Mouse (Mus musculus) liver, adult 2 months (tissue): ENCODE results near the gene Zfp568. TPM values are rescaled to one million over a fixed set of nuclear protein-coding genes. Genes with fewer than 3 reads are reported as not detected.
"Not testable (repeated sequence)": the region's sequence is repeated elsewhere in the genome, so short reads cannot be mapped to it uniquely, and the experiment has no call there.

Source experiments
- DNase-seq: peaks from one replicate; pipeline ENCODE4 v3.0.0-alpha.2; 2011; ENCODE audit warnings: low read depth, low spot score; ENCODE audit errors: extremely low read depth
- H3K27ac ChIP-seq: fragments of 200-500 bp; replicated peaks from 2 replicates; pipeline ENCODE4 v1.5.1; 2012; ENCODE audit warnings: low read depth, mild to moderate bottlenecking, control low read depth, inconsistent platforms, low read length; ENCODE audit not compliant: insufficient read depth
- H3K27me3 ChIP-seq: fragments of 200-500 bp; 2 replicates; pipeline ENCODE4 v1.6.1; 2012; ENCODE audit warnings: mild to moderate bottlenecking, moderate library complexity, low read length, inconsistent platforms; ENCODE audit not compliant: control insufficient read depth, insufficient read depth
- H3K36me3 ChIP-seq: fragments of 200-500 bp; 2 replicates; pipeline ENCODE4 v1.6.1; 2012; ENCODE audit warnings: low read length, inconsistent platforms; ENCODE audit not compliant: control insufficient read depth, insufficient read depth
- H3K4me1 ChIP-seq: fragments of 200-500 bp; 2 replicates; pipeline ENCODE4 v1.6.1; 2011; ENCODE audit warnings: low read length; ENCODE audit not compliant: control insufficient read depth, insufficient read depth
- H3K4me3 ChIP-seq: fragments of 200-500 bp; 2 replicates; pipeline ENCODE4 v1.5.1; 2011; ENCODE audit warnings: low read depth, mild to moderate bottlenecking, control low read depth, low read length, moderate library complexity; ENCODE audit not compliant: insufficient read depth
- H3K79me2 ChIP-seq: fragments of 200-500 bp; 2 replicates; pipeline ENCODE4 v1.6.1; 2012; ENCODE audit warnings: inconsistent platforms, mild to moderate bottlenecking, low read length, moderate library complexity; ENCODE audit not compliant: control insufficient read depth, insufficient read depth
- H3K9ac ChIP-seq: fragments of 200-500 bp; 2 replicates; pipeline ENCODE4 v1.6.1; 2012; ENCODE audit warnings: low read depth, mild to moderate bottlenecking, control low read depth, inconsistent platforms, low read length
- CTCF ChIP-seq: fragments of 200-500 bp; IDR thresholded peaks from 2 replicates; pipeline ENCODE4 v1.5.1; 2011; ENCODE audit warnings: low read depth, low read length, control low read depth
- POLR2A ChIP-seq: fragments of 200-500 bp; IDR thresholded peaks from 2 replicates; pipeline ENCODE4 v1.6.1; 2011; ENCODE audit warnings: low read length, control low read depth; ENCODE audit not compliant: insufficient read depth; ENCODE audit errors: extremely low read depth
- WGBS: fragments of 180-500 bp; shearing (Covaris S2); methylation state at CpG from one replicate; pipeline ENCODE4 v1.1.7; 2018; 5-methylcytosine and 5-hydroxymethylcytosine counted together
- polyA plus RNA-seq: library from polyadenylated mRNA; depleted of rRNA; stranded (reverse); fragments of >200 nt; gene quantifications from 2 replicates; pipeline ENCODE4 v1.2.3, GENCODE M21; 2012
- total RNA-seq: library from RNA; depleted of rRNA; stranded (reverse); fragments of >200 nt; gene quantifications from 2 replicates; pipeline ENCODE4 v1.2.3, GENCODE M21; 2014

Gene Zfp568
- total and polyA plus RNA-seq, 2 experiments, result 4.3 to 8.8 TPM

DNA sequence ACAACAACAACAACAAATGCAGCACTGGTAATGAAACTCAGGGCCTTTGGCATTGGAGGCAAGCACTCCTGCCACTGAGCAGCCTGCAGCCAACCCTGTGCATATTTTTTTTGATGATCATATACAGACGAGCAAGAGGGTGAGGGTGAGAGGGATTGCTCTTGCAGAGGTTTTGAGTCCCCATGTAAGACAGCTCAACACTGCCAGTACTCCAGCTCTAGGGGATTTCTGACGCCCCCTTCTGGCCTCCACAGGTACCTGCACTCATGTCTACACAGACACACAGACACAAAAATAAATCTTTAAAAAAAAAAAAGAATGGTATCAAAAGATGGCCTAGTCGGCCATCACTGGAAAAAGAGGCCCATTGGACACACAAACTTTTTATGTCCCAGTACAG is 24.8 kb upstream of the Zfp568 start:
- no peaks in the 10 kb centered on the region for H3K27me3 ChIP-seq
- H3K79me2 ChIP-seq, result no peaks in the 10 kb centered on the region
- no peak overlapping the region for H3K9ac ChIP-seq
- TF ChIP-seq CTCF (no peak), POLR2A (no peak)
- H3K27ac ChIP-seq, result no peak overlapping the region
- no peak overlapping the region for H3K4me3 ChIP-seq
- no peak for DNase-seq
- H3K4me1 ChIP-seq, result no peaks in the 10 kb centered on the region
- H3K36me3 ChIP-seq, result no peaks in the 10 kb centered on the region
- WGBS, result 66% methylated on average over 3 of the region's 3 CpGs

DNA sequence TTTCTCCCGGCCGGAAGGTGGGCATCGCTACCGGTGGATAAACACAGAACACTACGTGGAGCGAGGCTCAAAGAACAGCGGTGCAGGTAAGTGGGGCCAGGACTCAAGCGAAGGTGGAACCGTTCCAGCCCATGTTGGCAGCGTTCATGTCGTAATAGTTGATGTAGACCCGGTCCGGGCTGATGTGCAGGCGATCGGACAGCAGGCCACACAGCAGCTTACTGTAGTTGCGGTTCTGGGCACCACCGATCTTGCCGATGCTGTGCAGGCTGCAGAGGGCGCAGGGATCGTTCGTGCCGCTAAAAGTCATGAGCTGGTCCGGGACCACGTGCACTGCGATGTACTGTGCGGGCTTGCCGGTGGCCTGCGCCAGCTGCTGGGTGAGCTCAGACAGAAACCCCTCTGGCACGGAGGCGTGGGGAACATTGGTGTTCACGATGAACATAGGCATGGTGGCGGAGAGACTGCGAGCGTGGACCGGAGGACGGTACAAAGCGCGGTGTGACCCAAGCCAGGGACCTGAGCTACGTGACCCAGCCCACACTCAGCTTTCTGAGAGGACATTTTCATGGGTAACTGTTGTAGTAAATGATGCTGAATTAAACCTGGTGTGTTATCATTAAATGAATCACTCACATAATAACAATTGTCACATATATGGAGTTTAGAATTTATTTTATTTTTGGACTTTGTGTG is 18.5 kb upstream of the Zfp568 start:
- H3K36me3 ChIP-seq, H3K79me2 ChIP-seq, H3K27me3 ChIP-seq, H3K4me3 ChIP-seq, H3K27ac ChIP-seq, DNase-seq, H3K9ac ChIP-seq, H3K4me1 ChIP-seq: not testable (repeated sequence)
- WGBS, result 50% methylated on average over 39 of the region's 39 CpGs

DNA sequence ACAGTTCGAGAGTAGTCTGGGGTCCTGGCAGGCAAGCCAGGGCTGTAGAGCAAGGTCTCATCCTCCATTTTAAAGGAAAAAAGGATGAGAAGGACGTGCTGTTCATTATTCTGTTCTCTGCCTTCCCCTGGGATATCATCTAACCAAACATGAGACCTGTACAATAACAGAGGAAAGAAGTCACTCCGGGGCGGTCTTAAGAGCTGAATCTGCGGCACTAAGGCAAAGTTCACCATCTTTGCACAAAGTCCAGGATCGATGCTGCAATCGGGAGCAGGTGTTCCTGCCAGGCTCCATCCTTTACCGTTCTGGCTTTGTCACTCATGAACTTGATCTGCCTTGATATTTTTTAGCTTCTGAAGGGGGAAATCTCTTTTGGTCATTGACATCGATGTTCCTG is 13.1 kb upstream of the Zfp568 start:
- TF ChIP-seq CTCF (no peak), POLR2A (no peak)
- WGBS, result 70% methylated on average over 9 of the region's 9 CpGs
- Histone ChIP-seq H3K4me3 (no peak overlapping the region), H3K79me2 (no peaks in the 10 kb centered on the region), H3K27ac (no peak overlapping the region), H3K9ac (no peak overlapping the region), H3K36me3 (no peaks in the 10 kb centered on the region), H3K27me3 (no peaks in the 10 kb centered on the region), H3K4me1 (no peaks in the 10 kb centered on the region)
- peak; percentile 54 for DNase-seq

DNA sequence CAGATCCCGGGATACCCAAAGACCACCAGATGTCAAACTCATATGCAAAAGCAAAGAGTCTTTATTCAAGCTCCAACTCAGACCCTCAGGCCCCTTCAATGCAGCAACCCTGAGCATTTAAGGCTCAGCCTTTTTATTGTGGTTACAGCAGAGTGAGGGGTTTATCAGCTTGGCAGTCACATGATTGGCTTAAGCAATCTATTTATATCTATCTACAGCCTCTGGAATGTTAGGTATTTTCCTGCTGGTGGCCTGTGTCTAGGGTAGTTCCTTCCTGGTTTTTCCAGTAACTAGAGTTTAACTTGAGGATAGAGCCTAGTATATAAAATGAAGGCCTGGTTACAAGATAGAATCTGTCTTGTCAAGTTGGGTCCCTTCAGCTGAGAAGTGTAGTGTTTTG is 3.0 kb upstream of the Zfp568 start:
- H3K9ac ChIP-seq, result no peak overlapping the region
- H3K27me3 ChIP-seq, result no peaks in the 10 kb centered on the region
- DNase-seq, result no peak
- peaks cover 6% of the 10 kb centered on the region for H3K4me1 ChIP-seq
- no peak for TF ChIP-seq CTCF
- no peak for TF ChIP-seq POLR2A
- no peak overlapping the region for H3K27ac ChIP-seq
- H3K4me3 ChIP-seq, result no peak overlapping the region
- 83% methylated on average over 1 of the region's 1 CpGs for WGBS
- H3K36me3 ChIP-seq, result no peaks in the 10 kb centered on the region
- H3K79me2 ChIP-seq, result no peaks in the 10 kb centered on the region; the same call in 1 of the 2 replicates

DNA sequence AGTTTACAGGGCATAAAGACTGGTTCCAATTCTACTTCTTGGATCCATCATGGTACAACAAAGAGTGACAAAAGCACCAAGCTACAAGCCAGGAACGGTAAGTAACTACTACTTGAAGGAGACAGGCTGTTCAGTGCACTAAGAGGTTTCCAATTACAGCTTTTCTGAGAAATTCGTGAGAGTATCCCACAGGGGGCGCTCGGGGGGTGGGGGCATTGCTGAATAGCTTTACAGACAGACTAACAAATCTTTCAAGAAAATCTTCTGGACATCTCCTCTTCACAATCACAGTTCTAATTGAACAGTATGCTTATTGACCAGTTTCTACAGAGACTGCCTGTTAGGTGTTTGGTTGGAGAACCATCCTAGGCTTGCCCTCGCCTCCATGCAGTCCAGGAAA is 2.3 kb upstream of the Zfp568 start:
- no peak for DNase-seq
- no peak overlapping the region for H3K27ac ChIP-seq
- no peaks in the 10 kb centered on the region for H3K27me3 ChIP-seq
- H3K4me1 ChIP-seq, result peaks cover 8% of the 10 kb centered on the region
- H3K4me3 ChIP-seq, result no peak overlapping the region
- no peaks in the 10 kb centered on the region; the same call in 1 of the 2 replicates for H3K79me2 ChIP-seq
- H3K9ac ChIP-seq, result no peak overlapping the region
- WGBS, result 59% methylated on average over 5 of the region's 5 CpGs
- no peaks in the 10 kb centered on the region for H3K36me3 ChIP-seq
- TF ChIP-seq CTCF (0 out of 2 replicates have a peak, but pooled peaks have one; percentile 9), POLR2A (no peak)

DNA sequence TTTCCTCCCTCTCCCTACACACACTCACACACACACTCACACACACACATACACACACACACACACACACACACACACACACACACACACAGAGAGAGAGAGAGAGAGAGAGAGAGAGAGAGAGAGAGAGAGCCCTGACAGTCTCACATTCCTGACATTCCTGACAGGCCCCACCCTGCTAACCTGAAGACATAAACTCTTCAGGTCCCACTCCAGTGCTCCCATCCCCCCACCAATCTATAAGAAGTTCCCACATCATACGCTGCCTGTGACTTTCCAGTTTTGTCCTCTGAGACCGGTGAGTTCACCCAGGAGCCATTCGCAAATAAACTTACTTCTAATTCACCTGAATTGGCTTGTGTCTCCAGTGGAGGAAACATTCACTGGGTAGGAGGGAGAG is 1.9 kb upstream of the Zfp568 start:
- no peak overlapping the region for H3K4me3 ChIP-seq
- 83% methylated on average over 3 of the region's 3 CpGs for WGBS
- no peak overlapping the region for H3K9ac ChIP-seq
- H3K27me3 ChIP-seq, result no peaks in the 10 kb centered on the region
- no peaks in the 10 kb centered on the region for H3K36me3 ChIP-seq
- DNase-seq, result no peak
- no peak overlapping the region for H3K27ac ChIP-seq
- TF ChIP-seq CTCF (no peak), POLR2A (no peak)
- no peaks in the 10 kb centered on the region; the same call in 1 of the 2 replicates for H3K79me2 ChIP-seq
- H3K4me1 ChIP-seq, result peaks cover 10% of the 10 kb centered on the region
